In the genomic region with DNA sequence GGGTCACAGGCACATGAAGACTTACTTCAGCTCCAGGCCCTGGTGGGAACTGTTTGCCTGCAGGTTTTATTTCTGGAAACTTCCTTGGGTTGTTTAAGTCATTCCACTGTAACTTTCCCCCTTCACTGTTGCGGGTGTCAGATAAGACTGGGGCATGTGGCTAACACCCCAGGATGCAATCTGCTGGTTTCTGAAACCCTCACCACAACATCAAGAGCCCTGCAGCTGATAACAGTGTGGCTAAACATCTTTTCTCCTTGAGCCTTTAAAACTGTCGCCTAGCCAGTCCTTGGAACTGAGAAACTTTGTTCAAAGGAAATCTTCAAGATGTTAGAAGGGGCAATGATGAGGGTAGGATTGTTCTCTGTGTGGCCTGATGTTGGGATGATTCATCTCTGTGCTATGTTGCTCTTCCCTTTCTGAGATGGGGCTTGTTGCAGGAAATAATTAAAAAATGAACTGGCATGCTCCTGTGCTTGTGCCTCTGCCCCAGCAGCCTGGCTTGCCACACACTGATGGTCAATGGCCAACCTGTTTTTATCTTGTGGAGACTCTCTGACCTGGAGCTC, we compare ENCODE assay signal across 25 mouse cellular contexts.
DNase-seq lines count a peak whose midpoint lies in the region; ATAC-seq and TF ChIP-seq lines count a peak whose summit lies in the region.
"Had no signal": no experiment of that assay in that cellular context is flagged by ENCODE, and none has a peak within 500 bp of the region (broad histone marks: within the 10 kb centered on the region; RNA-seq: fewer than 3 reads in every experiment).

No protein-coding gene starts in this region.

- no peaks in the 10 kb centered on the region for H3K27me3 ChIP-seq in C2C12 (ENCODE audit: control insufficient read depth, insufficient read depth, insufficient read length)
- H3K27me3 ChIP-seq: CH12.LX; embryonic facial prominence, embryonic 12.5 days; embryonic facial prominence, embryonic 15.5 days; forebrain, embryonic 12.5 days; forebrain, embryonic 15.5 days; hindbrain, embryonic 12.5 days; hindbrain, embryonic 15.5 days had no signal

- DNase-seq in 3134 (ENCODE audit: extremely low read depth, insufficient read length, low spot score) (peak; percentile 49), NIH3T3 (ENCODE audit: low read depth) (peak; percentile 39)
- no peak for DNase-seq in adrenal gland, adult 18-20 months (ENCODE audit: low spot score in 2 of 2)
- DNase-seq in gastrocnemius, adult 8-10 months (ENCODE audit: low spot score in 2 of 2) = no peak
- no peak for DNase-seq in gastrocnemius, adult 2 months
- no peak for DNase-seq in thymus, postnatal 25 days
- DNase-seq: adrenal gland, adult 8-10 months; adrenal gland, postnatal 25 days; cerebellum, adult 11-12 months; cerebellum, adult 8-10 months; cerebellum, postnatal 10 days; cerebellum, postnatal 36 days; gastrocnemius, postnatal 14 days; heart, adult 11 months had no signal

- no peaks in the 10 kb centered on the region for H3K36me3 ChIP-seq in C2C12 (ENCODE audit: control insufficient read depth, insufficient read depth)
- H3K36me3 ChIP-seq: embryonic facial prominence, embryonic 12.5 days; embryonic facial prominence, embryonic 15.5 days; forebrain, embryonic 12.5 days; forebrain, embryonic 15.5 days; G1E; hindbrain, embryonic 12.5 days; hindbrain, embryonic 15.5 days had no signal

- H3ac ChIP-seq in C2C12 (ENCODE audit: control insufficient read depth, insufficient read length, low read depth) = no peak overlapping the region

- intact Hi-C loops in gastrocnemius, adult 2 months (cut with DNase I) = no loop called here

- no peak overlapping the region for H3K4me3 ChIP-seq in C2C12 (ENCODE audit: insufficient read depth, poor library complexity, severe bottlenecking)
- H3K4me3 ChIP-seq in gastrocnemius, adult 2 months = no peak overlapping the region
- H3K4me3 ChIP-seq: embryonic facial prominence, embryonic 12.5 days; embryonic facial prominence, embryonic 15.5 days; forebrain, embryonic 12.5 days; forebrain, embryonic 15.5 days; hindbrain, embryonic 12.5 days; hindbrain, embryonic 15.5 days had no signal

- ATAC-seq in megakaryocyte progenitor cell, adult 5-6 weeks (replicated peaks; ENCODE audit: poor library complexity) = peak; percentile 44
- ATAC-seq: forebrain, embryonic 15.5 days; intestine, postnatal 0 days had no signal

- TF ChIP-seq CTCF in C2C12 (IDR thresholded peaks at IDR 0.05; ENCODE audit: control insufficient read depth, insufficient read depth, insufficient read length) = no peak
- TF ChIP-seq CTCF in gastrocnemius, adult 2 months (IDR thresholded peaks at IDR 0.05) = no peak

- H3K79me2 ChIP-seq in C2C12 (ENCODE audit: control insufficient read depth, insufficient read depth) = no peaks in the 10 kb centered on the region

- H3K27ac ChIP-seq in gastrocnemius, adult 2 months = no peak overlapping the region
- H3K27ac ChIP-seq: embryonic facial prominence, embryonic 12.5 days; embryonic facial prominence, embryonic 15.5 days; forebrain, embryonic 12.5 days; forebrain, embryonic 15.5 days; hindbrain, embryonic 12.5 days; hindbrain, embryonic 15.5 days had no signal

- no peaks in the 10 kb centered on the region for H3K79me3 ChIP-seq in C2C12 (ENCODE audit: low read depth)

TF ChIP-seq in C2C12, 6 proteins besides CTCF, POLR2A, EP300 and RAD21:
- TF ChIP-seq CEBPB (IDR thresholded peaks at IDR 0.05; ENCODE audit: low read depth) = no peak
- peak; percentile 9 for TF ChIP-seq FOSL1 (IDR thresholded peaks at IDR 0.05; ENCODE audit: insufficient read depth, low read length, poor library complexity, severe bottlenecking)

Comparison
In these comparisons a context has a peak if more than half of its experiments do, and no peak if none do; other contexts are left out.
1. DNase-seq: peak in 3134 (single experiment) and NIH3T3 (single experiment); none in adrenal gland, adult 18-20 months (0 of 2), gastrocnemius, adult 8-10 months (0 of 2), gastrocnemius, adult 2 months (single experiment) and thymus, postnatal 25 days (single experiment).